Mouse (Mus musculus): ENCODE results near the gene Cxcl2. TPM values are rescaled to one million over a fixed set of nuclear protein-coding genes. Genes with fewer than 3 reads are reported as not detected.

Gene Cxcl2
- polyA plus RNA-seq, 1 experiment, result not detected

DNA sequence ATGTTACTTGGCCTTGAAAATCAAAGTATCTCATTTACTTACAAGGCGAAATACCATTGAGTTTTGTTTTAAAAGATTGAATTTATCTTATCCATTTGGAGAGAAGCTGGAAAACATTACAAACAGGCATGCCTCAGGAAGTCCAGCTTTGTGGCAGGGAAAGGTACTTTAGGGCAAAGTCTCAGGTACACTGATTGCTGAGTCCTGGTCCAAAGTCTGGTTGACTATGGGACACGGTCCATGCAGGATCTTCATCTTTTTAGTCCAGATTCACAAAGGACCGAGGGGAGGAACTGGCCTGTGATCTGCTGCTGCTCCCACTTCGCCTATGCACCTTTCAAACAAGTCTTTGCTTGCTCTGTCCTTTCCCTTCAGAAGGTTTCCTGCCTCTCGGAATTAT, 4.4 kb upstream of the Cxcl2 start:
- no peak for DNase-seq (ENCODE audit: low read depth)
- TF ChIP-seq POLR2A (IDR thresholded peaks at IDR 0.05; ENCODE audit: borderline replicate concordance, extremely low read depth, insufficient read depth, insufficient read length, poor library complexity, severe bottlenecking), result no peak
- no peak for TF ChIP-seq CTCF (IDR thresholded peaks at IDR 0.05; ENCODE audit: borderline replicate concordance, extremely low read depth, insufficient read depth, insufficient read length)

DNA sequence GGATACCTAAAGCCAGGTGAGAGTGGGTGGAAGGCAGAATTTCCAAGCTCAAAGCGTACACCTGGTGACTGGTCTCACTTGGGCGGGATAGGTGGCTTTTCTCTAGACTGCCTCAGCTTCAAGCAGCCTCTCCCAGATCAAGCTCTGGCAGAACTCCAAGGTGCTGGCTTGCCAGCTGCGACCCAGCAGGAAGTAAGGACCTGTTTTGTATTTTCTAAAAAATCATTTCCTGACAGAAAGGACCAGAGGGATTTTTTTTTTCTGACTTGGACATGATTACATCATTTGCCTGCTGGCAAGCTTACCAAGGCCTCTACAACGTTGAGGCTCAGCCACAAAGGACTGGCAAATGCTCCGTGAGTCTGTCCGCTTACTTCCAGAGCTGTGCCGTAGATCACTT, 3.5 kb upstream of the Cxcl2 start:
- peak; percentile 75 for DNase-seq (ENCODE audit: low read depth)
- TF ChIP-seq CTCF (IDR thresholded peaks at IDR 0.05; ENCODE audit: borderline replicate concordance, extremely low read depth, insufficient read depth, insufficient read length) (no peak), POLR2A (IDR thresholded peaks at IDR 0.05; ENCODE audit: borderline replicate concordance, extremely low read depth, insufficient read depth, insufficient read length, poor library complexity, severe bottlenecking) (no peak)

DNA sequence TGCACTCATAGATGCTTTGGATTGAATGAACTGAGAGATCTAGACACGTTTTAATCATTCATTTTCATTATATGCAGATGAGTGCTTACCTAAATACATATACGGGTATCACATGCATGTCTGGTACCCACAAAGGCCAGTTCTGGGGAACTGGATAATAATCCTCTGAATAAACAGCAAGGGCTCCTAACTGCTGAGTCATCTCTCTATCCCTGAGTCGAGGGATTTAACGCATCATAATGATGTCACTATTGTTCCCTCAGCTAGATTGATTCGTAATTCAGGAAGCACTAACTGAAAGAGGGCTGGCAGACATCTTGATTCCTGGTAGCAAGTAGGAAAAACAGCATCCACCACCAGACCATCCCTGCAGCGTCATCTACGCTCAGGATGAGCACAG, 3.0 kb upstream of the Cxcl2 start:
- peak; percentile 29 for DNase-seq (ENCODE audit: low read depth)
- no peak for TF ChIP-seq POLR2A (IDR thresholded peaks at IDR 0.05; ENCODE audit: borderline replicate concordance, extremely low read depth, insufficient read depth, insufficient read length, poor library complexity, severe bottlenecking)
- no peak for TF ChIP-seq CTCF (IDR thresholded peaks at IDR 0.05; ENCODE audit: borderline replicate concordance, extremely low read depth, insufficient read depth, insufficient read length)

- peak; percentile 51 for TF ChIP-seq CTCF (IDR thresholded peaks at IDR 0.05; ENCODE audit: borderline replicate concordance, extremely low read depth, insufficient read depth, insufficient read length)
- TF ChIP-seq POLR2A (IDR thresholded peaks at IDR 0.05; ENCODE audit: borderline replicate concordance, extremely low read depth, insufficient read depth, insufficient read length, poor library complexity, severe bottlenecking), result no peak
These were observed 1.1 kb upstream of the Cxcl2 start for GRCm38 (mm10) chr5:90902380-90903260.

GRCm38 (mm10) chr5:90908983-90909382, 5.3 kb downstream of the Cxcl2 start:
- TF ChIP-seq CTCF (IDR thresholded peaks at IDR 0.05; ENCODE audit: borderline replicate concordance, extremely low read depth, insufficient read depth, insufficient read length) (peak; percentile 90), POLR2A (IDR thresholded peaks at IDR 0.05; ENCODE audit: borderline replicate concordance, extremely low read depth, insufficient read depth, insufficient read length, poor library complexity, severe bottlenecking) (no peak)

More at GRCm38 (mm10) chr5:90902380-90903260, 1.1 kb upstream of the Cxcl2 start:
- DNase-seq (ENCODE audit: low read depth), result peak; percentile 65

GRCm38 (mm10) chr5:90919495-90919894, 15.8 kb downstream of the Cxcl2 start:
- no peak for DNase-seq (ENCODE audit: low read depth)
- TF ChIP-seq POLR2A (IDR thresholded peaks at IDR 0.05; ENCODE audit: borderline replicate concordance, extremely low read depth, insufficient read depth, insufficient read length, poor library complexity, severe bottlenecking) (no peak), CTCF (IDR thresholded peaks at IDR 0.05; ENCODE audit: borderline replicate concordance, extremely low read depth, insufficient read depth, insufficient read length) (no peak)

More at GRCm38 (mm10) chr5:90908983-90909382, 5.3 kb downstream of the Cxcl2 start:
- DNase-seq (ENCODE audit: low read depth), result peak; percentile 86

DNA sequence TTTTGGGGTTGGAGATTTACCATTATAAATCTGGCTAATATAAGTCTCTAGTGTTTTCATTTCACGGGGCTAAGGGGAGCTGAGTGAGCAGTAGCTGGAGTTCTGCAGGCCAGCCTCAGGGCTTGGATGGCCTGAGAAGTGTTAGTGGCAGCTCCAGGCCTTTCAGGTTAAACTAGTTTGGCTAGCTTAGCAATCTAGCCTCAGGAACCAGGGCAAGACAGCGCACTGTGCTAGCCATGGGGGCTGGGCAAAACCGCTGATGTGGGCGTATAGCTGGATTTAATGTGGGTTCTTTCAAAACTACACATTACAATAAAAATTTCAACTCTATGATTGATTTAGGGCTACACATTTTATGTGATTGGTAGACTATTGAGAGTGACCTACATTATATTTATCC, 19.3 kb downstream of the Cxcl2 start:
- no peak for TF ChIP-seq CTCF (IDR thresholded peaks at IDR 0.05; ENCODE audit: borderline replicate concordance, extremely low read depth, insufficient read depth, insufficient read length)
- TF ChIP-seq POLR2A (IDR thresholded peaks at IDR 0.05; ENCODE audit: borderline replicate concordance, extremely low read depth, insufficient read depth, insufficient read length, poor library complexity, severe bottlenecking), result no peak

DNA sequence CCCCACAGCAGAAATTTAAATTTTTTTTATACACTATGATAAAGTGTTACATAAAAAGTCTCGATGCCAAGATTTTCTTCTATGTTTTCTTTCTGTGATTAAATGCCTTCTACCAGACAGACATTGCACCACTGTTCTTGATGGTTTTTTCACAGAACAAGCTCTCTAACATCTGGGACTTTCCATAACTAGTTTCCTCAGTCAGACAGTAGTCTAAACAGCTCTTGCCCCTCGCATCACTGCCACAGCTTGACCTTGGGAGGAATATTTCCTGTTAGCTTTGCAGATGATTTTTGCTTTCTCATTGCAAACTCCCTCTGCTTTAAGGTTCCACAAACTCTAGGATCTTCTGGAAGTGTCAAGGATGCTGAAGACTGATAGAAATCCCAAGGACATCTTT, 26.9 kb downstream of the Cxcl2 start:
- no peak for DNase-seq (ENCODE audit: low read depth)
- no peak for TF ChIP-seq POLR2A (IDR thresholded peaks at IDR 0.05; ENCODE audit: borderline replicate concordance, extremely low read depth, insufficient read depth, insufficient read length, poor library complexity, severe bottlenecking)
- TF ChIP-seq CTCF (IDR thresholded peaks at IDR 0.05; ENCODE audit: borderline replicate concordance, extremely low read depth, insufficient read depth, insufficient read length), result no peak

More for the DNA sequence above, 19.3 kb downstream of the Cxcl2 start:
- no peak for DNase-seq (ENCODE audit: low read depth)

DNA sequence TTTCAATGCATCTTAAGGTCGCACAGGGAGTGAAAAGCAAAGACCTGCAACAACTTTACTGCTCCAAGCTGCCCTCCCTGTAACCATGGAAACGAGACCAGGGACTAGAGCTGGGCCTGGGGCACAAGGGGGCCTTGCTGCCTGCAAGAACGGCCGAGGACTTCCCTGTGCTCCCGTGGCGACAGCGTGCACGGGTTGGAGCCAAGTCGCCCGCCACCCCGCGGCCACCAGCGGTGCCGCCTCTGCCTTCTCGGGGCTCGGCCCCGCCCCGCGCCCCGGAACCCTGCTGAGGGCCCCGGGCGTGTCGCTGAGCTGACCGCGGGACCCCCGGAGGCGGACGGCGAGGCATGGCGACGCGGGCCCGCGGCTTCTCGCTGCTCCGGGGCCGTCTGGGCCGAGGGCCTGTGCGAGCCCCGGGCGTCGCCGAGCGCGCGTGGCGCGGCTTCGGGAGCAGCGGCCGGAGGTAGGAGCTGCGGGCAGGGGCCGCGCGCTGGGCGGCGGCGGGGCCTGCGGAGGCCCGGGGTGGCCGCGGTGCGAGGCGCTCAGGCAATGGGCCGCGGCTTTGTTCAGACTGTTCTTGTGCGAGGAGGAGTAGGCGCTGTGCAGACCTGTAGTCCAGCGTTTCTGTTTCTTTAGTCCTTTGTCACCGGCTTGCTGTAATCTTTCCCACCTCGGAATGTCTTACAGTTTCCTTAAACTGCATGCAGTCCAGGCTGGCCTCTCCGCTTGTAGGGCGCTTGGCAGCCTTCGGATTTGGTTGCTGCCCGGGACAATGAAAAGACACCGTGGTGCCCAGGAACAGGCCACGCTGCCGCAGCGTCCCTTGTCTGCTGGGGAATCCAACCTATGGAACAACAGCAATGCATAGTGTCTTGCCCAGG, 27.5 kb downstream of the Cxcl2 start, which contains the start of gene Mthfd2l:
Gene Mthfd2l (plus strand): TSS at position 147 of the 881 bp plus-strand sequence.
- TF ChIP-seq CTCF (IDR thresholded peaks at IDR 0.05; ENCODE audit: borderline replicate concordance, extremely low read depth, insufficient read depth, insufficient read length), result peak; percentile 62
- peak; percentile 58 for TF ChIP-seq POLR2A (IDR thresholded peaks at IDR 0.05; ENCODE audit: borderline replicate concordance, extremely low read depth, insufficient read depth, insufficient read length, poor library complexity, severe bottlenecking)
- DNase-seq (ENCODE audit: low read depth), result peak; percentile 96

DNA sequence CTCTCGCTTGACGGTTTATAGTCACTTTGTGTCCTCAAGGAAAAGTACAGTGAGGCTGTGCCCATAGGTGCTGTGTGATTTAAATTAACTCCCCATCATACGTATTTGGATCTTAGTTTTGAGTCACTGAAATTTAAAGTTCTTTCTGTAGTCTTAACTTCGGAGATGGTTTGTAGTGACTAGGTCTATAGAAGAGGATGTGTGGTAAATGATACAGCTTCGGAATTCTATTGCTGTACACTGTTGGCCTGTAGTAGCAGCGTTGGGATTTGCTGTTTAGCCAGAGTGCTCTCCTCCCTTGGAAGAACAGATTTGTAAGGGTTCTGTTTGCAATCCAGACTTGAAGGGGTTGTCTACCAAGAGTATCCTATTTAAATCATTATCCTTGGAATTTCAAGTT, 28.2 kb downstream of the Cxcl2 start:
- TF ChIP-seq POLR2A (IDR thresholded peaks at IDR 0.05; ENCODE audit: borderline replicate concordance, extremely low read depth, insufficient read depth, insufficient read length, poor library complexity, severe bottlenecking) (no peak), CTCF (IDR thresholded peaks at IDR 0.05; ENCODE audit: borderline replicate concordance, extremely low read depth, insufficient read depth, insufficient read length) (no peak)
- peak; percentile 79 for DNase-seq (ENCODE audit: low read depth)

- TF ChIP-seq POLR2A (IDR thresholded peaks at IDR 0.05; ENCODE audit: borderline replicate concordance, extremely low read depth, insufficient read depth, insufficient read length, poor library complexity, severe bottlenecking), result no peak
- TF ChIP-seq CTCF (IDR thresholded peaks at IDR 0.05; ENCODE audit: borderline replicate concordance, extremely low read depth, insufficient read depth, insufficient read length), result no peak
- no peak for DNase-seq (ENCODE audit: low read depth)
These were observed 33.0 kb downstream of the Cxcl2 start for GRCm38 (mm10) chr5:90936706-90937105.
